In genomic region chr4:125658376-125658775, GRCm38 (mm10) we compare ENCODE assay signal across 26 mouse cellular contexts.
DNase-seq lines count a peak whose midpoint lies in the region; ATAC-seq lines count a peak whose summit lies in the region.
"Had no signal": no experiment of that assay in that cellular context is flagged by ENCODE, and none has a peak within 500 bp of the region (broad histone marks: within the 10 kb centered on the region; RNA-seq: fewer than 3 reads in every experiment).

No protein-coding gene starts in this region.

- WGBS in hindbrain, embryonic 16.5 days, result 36% methylated on average over 8 of the region's 8 CpGs
- 53% methylated on average over 8 of the region's 8 CpGs for WGBS in hindbrain, embryonic 12.5 days
- 21% methylated on average over 8 of the region's 8 CpGs for WGBS in forebrain, embryonic 14.5 days
- WGBS in midbrain, embryonic 14.5 days, result 23% methylated on average over 8 of the region's 8 CpGs

- ATAC-seq in hindbrain, embryonic 16.5 days, result no peak
- no peak for ATAC-seq in hindbrain, embryonic 12.5 days (ENCODE audit: low FRiP score)
- ATAC-seq in forebrain, embryonic 14.5 days, result no peak
- ATAC-seq in midbrain, embryonic 14.5 days (ENCODE audit: low FRiP score, low TSS enrichment), result no peak
- ATAC-seq: intestine, embryonic 15.5 days; liver, embryonic 12.5 days had no signal

- peak overlapping the region; percentile 29; the same call in 1 of the 2 replicates for H3K27ac ChIP-seq in hindbrain, embryonic 16.5 days (ENCODE audit: low read depth, low read length)
- H3K27ac ChIP-seq in hindbrain, embryonic 12.5 days, result no peak overlapping the region
- H3K27ac ChIP-seq in forebrain, embryonic 14.5 days (ENCODE audit: low read depth, low read length), result no peak overlapping the region
- peak overlapping the region; percentile 33; the same call in 1 of the 2 replicates for H3K27ac ChIP-seq in midbrain, embryonic 14.5 days (replicated peaks; ENCODE audit: low read depth, low read length)
- H3K27ac ChIP-seq: hindbrain, embryonic 13.5 days; intestine, embryonic 15.5 days; layer of hippocampus, adult 2 months; limb, embryonic 13.5 days; liver, embryonic 12.5 days had no signal

- no peak overlapping the region for H3K4me3 ChIP-seq in hindbrain, embryonic 16.5 days (ENCODE audit: low read length)
- H3K4me3 ChIP-seq in hindbrain, embryonic 12.5 days, result no peak overlapping the region
- no peak overlapping the region for H3K4me3 ChIP-seq in forebrain, embryonic 14.5 days (ENCODE audit: low read depth, low read length)
- no peak overlapping the region for H3K4me3 ChIP-seq in midbrain, embryonic 14.5 days (replicated peaks; ENCODE audit: low read depth, low read length)
- H3K4me3 ChIP-seq: hindbrain, embryonic 13.5 days; intestine, embryonic 15.5 days; layer of hippocampus, adult 2 months; limb, embryonic 13.5 days; liver, embryonic 12.5 days had no signal

- H3K4me2 ChIP-seq in hindbrain, embryonic 16.5 days (ENCODE audit: low read length), result no peak overlapping the region
- H3K4me2 ChIP-seq in hindbrain, embryonic 12.5 days (replicated peaks), result no peak overlapping the region
- no peak overlapping the region for H3K4me2 ChIP-seq in forebrain, embryonic 14.5 days (ENCODE audit: low read length)
- H3K4me2 ChIP-seq in midbrain, embryonic 14.5 days (ENCODE audit: low read length), result no peak overlapping the region
- H3K4me2 ChIP-seq: heart, embryonic 11.5 days; hindbrain, embryonic 13.5 days; intestine, embryonic 15.5 days; limb, embryonic 13.5 days; liver, embryonic 12.5 days had no signal

- peaks cover 9% of the 10 kb centered on the region for H3K4me1 ChIP-seq in hindbrain, embryonic 16.5 days (ENCODE audit: control insufficient read depth, insufficient read depth, low read depth, low read length)
- peaks cover 15% of the 10 kb centered on the region for H3K4me1 ChIP-seq in hindbrain, embryonic 12.5 days
- H3K4me1 ChIP-seq in forebrain, embryonic 14.5 days (ENCODE audit: control insufficient read depth, insufficient read depth, low read length), result peaks cover 2% of the 10 kb centered on the region
- H3K4me1 ChIP-seq in midbrain, embryonic 14.5 days (ENCODE audit: control insufficient read depth, insufficient read depth, low read length), result peaks cover 21% of the 10 kb centered on the region
- H3K4me1 ChIP-seq: intestine, embryonic 15.5 days; limb, embryonic 13.5 days; liver, embryonic 12.5 days had no signal

- peak; percentile 9 for DNase-seq in forebrain, embryonic 14.5 days (ENCODE audit: low spot score)
- peak; percentile 54 for DNase-seq in midbrain, embryonic 14.5 days
- DNase-seq in retina, postnatal 1 day, result peak; percentile 91
- no peak for DNase-seq in natural killer cell, adult 2 months (ENCODE audit: low spot score in 2 of 2)
- DNase-seq in yolk sac, embryonic 10.5 days (ENCODE audit: low spot score), result no peak
- DNase-seq: adrenal gland, adult 2 months; B cell, adult 2 months; cerebellum, adult 18-20 months; cerebellum, postnatal 36 days; embryo, embryonic 11 days; kidney, adult 8-10 months; kidney, postnatal 10 days; lung, adult 18-20 months; lung, postnatal 10 days; right cerebral cortex, adult 18-20 months; thymus, adult 18-20 months; thymus, postnatal 36 days had no signal

- H3K9ac ChIP-seq in hindbrain, embryonic 16.5 days (ENCODE audit: low read depth, low read length), result no peak overlapping the region
- H3K9ac ChIP-seq in hindbrain, embryonic 12.5 days, result no peak overlapping the region
- no peak overlapping the region for H3K9ac ChIP-seq in forebrain, embryonic 14.5 days (ENCODE audit: low read length)
- H3K9ac ChIP-seq in midbrain, embryonic 14.5 days (replicated peaks; ENCODE audit: low read length), result no peak overlapping the region
- H3K9ac ChIP-seq: hindbrain, embryonic 13.5 days; intestine, embryonic 15.5 days; limb, embryonic 13.5 days; liver, embryonic 12.5 days had no signal

- no peaks in the 10 kb centered on the region for H3K9me3 ChIP-seq in hindbrain, embryonic 16.5 days (ENCODE audit: control insufficient read depth, low read length)
- H3K9me3 ChIP-seq in hindbrain, embryonic 12.5 days (replicated peaks), result no peaks in the 10 kb centered on the region
- H3K9me3 ChIP-seq in forebrain, embryonic 14.5 days (replicated peaks; ENCODE audit: control insufficient read depth, low read length), result no peaks in the 10 kb centered on the region
- H3K9me3 ChIP-seq in midbrain, embryonic 14.5 days (ENCODE audit: control insufficient read depth, low read length), result no peaks in the 10 kb centered on the region
- H3K9me3 ChIP-seq: hindbrain, embryonic 13.5 days; intestine, embryonic 15.5 days; limb, embryonic 13.5 days; liver, embryonic 12.5 days had no signal

- no peaks in the 10 kb centered on the region for H3K27me3 ChIP-seq in hindbrain, embryonic 16.5 days (replicated peaks; ENCODE audit: control insufficient read depth, insufficient read depth, low read length)
- no peaks in the 10 kb centered on the region for H3K27me3 ChIP-seq in hindbrain, embryonic 12.5 days
- no peaks in the 10 kb centered on the region for H3K27me3 ChIP-seq in forebrain, embryonic 14.5 days (replicated peaks; ENCODE audit: control insufficient read depth, insufficient read depth, low read length)
- H3K27me3 ChIP-seq in midbrain, embryonic 14.5 days (ENCODE audit: control insufficient read depth, insufficient read depth, low read length), result no peaks in the 10 kb centered on the region
- H3K27me3 ChIP-seq: intestine, embryonic 15.5 days; limb, embryonic 13.5 days; liver, embryonic 12.5 days had no signal

- no peaks in the 10 kb centered on the region for H3K36me3 ChIP-seq in hindbrain, embryonic 16.5 days (ENCODE audit: control insufficient read depth, insufficient read depth, low read length)
- no peaks in the 10 kb centered on the region for H3K36me3 ChIP-seq in hindbrain, embryonic 12.5 days
- peaks cover 8% of the 10 kb centered on the region; the same call in 1 of the 2 replicates for H3K36me3 ChIP-seq in forebrain, embryonic 14.5 days (ENCODE audit: control insufficient read depth, insufficient read depth, low read length)
- H3K36me3 ChIP-seq in midbrain, embryonic 14.5 days (ENCODE audit: control insufficient read depth, insufficient read depth, low read length), result no peaks in the 10 kb centered on the region
- H3K36me3 ChIP-seq: G1E; intestine, embryonic 15.5 days; limb, embryonic 13.5 days; liver, embryonic 12.5 days had no signal

Comparison
In these comparisons a context has a peak if more than half of its experiments do, and no peak if none do; other contexts are left out.
1. H3K27ac ChIP-seq: peak in hindbrain, embryonic 16.5 days (single experiment) and midbrain, embryonic 14.5 days (single experiment); none in hindbrain, embryonic 12.5 days (single experiment) and forebrain, embryonic 14.5 days (single experiment).
2. DNase-seq: peak in forebrain, embryonic 14.5 days (single experiment), midbrain, embryonic 14.5 days (single experiment) and retina, postnatal 1 day (single experiment); none in natural killer cell, adult 2 months (0 of 2) and yolk sac, embryonic 10.5 days (single experiment).